Mouse (Mus musculus) kidney, embryonic 14.5 days (tissue): Measurements from ENCODE around the gene Gm1123. TPM values are rescaled to one million over a fixed set of nuclear protein-coding genes. Genes with fewer than 3 reads are reported as not detected.

Experiments
- ATAC-seq: fragments of 200-750 bp; cut with Nextera tagmentation; 2 replicates; pipeline ENCODE4 v1.8.0; 2017; ENCODE audit warnings: moderate number of reproducible peaks, mild to moderate bottlenecking, moderate TSS enrichment, moderate library complexity; ENCODE audit not compliant: low FRiP score, low TSS enrichment
- H3K27ac ChIP-seq: fragments of 300-500 bp; sonication (generic); 2 replicates; pipeline ENCODE4 v1.5.1; 2014; ENCODE audit warnings: low read depth, mild to moderate bottlenecking, low read length, moderate library complexity, mixed read lengths
- H3K27me3 ChIP-seq: fragments of 300-500 bp; sonication (generic); 2 replicates; pipeline ENCODE4 v1.6.1; 2014; ENCODE audit warnings: mild to moderate bottlenecking, low read length; ENCODE audit not compliant: control insufficient read depth, insufficient read depth
- H3K36me3 ChIP-seq: fragments of 300-500 bp; sonication (generic); 2 replicates; pipeline ENCODE4 v1.6.1; 2014; ENCODE audit warnings: low read length, mixed read lengths; ENCODE audit not compliant: control insufficient read depth, insufficient read depth
- H3K4me1 ChIP-seq: fragments of 300-500 bp; sonication (generic); 2 replicates; pipeline ENCODE4 v1.6.1; 2014; ENCODE audit warnings: low read length, mixed read lengths; ENCODE audit not compliant: control insufficient read depth, insufficient read depth
- H3K4me2 ChIP-seq: fragments of 300-500 bp; sonication (generic); replicated peaks from 2 replicates; pipeline ENCODE4 v1.6.1; 2014; ENCODE audit warnings: low read depth, mild to moderate bottlenecking, low read length
- H3K4me3 ChIP-seq: fragments of 300-500 bp; sonication (generic); 2 replicates; pipeline ENCODE4 v1.5.1; 2014; ENCODE audit warnings: mild to moderate bottlenecking, low read length
- H3K9ac ChIP-seq: fragments of 300-500 bp; sonication (generic); 2 replicates; pipeline ENCODE4 v1.6.1; 2014; ENCODE audit warnings: low read depth, mild to moderate bottlenecking, low read length, moderate library complexity
- H3K9me3 ChIP-seq: fragments of 300-500 bp; sonication (generic); 2 replicates; pipeline ENCODE4 v1.6.1; 2016; ENCODE audit warnings: low read length; ENCODE audit not compliant: control insufficient read depth
- WGBS: fragments of 180-500 bp; shearing (Covaris S2); extraction: QIAGEN DNeasy Blood & Tissue Kit; methylation state at CpG from one replicate; pipeline ENCODE4 v1.1.7; 2014; 5-methylcytosine and 5-hydroxymethylcytosine counted together
- polyA plus RNA-seq: library from polyadenylated mRNA; unstranded; fragments of >200 nt; fragmentation: Nextera tagmentation; extraction: Ambion mirVana; gene quantifications from 2 replicates; pipeline ENCODE4 v1.2.1, GENCODE M21; 2014

Gm1123 gene
- polyA plus RNA-seq, 1 experiment from 2014 or later: not detected

DNA sequence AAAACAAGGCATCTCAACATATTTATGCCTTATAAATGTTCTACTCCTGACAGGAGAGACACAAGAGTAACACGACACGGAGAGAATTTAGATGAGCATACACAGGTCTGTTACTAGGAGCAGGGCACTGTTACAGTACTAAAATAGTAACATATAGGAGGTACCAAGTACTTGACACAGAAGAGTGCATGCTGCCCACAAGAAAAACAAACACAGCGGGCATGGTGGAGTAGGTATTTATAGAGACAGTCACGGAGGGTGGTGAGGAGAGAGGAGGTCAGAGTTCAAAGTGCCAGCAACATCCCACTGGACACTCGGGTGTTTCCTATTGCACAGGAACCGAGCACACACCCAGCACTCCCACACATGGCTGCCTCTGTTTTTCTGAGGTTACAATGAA, 14.2 kb upstream of the Gm1123 start:
- H3K9me3 ChIP-seq: no peaks in the 10 kb centered on the region
- WGBS: 27% methylated on average over 6 of the region's 6 CpGs
- no peak overlapping the region for H3K4me2 ChIP-seq
- no peak overlapping the region for H3K9ac ChIP-seq
- no peaks in the 10 kb centered on the region for H3K27me3 ChIP-seq
- no peak overlapping the region for H3K4me3 ChIP-seq
- 0 out of 2 replicates have a peak, but pooled peaks have one; percentile 60 for ATAC-seq
- H3K4me1 ChIP-seq: no peaks in the 10 kb centered on the region
- no peaks in the 10 kb centered on the region for H3K36me3 ChIP-seq
- no peak overlapping the region for H3K27ac ChIP-seq

DNA sequence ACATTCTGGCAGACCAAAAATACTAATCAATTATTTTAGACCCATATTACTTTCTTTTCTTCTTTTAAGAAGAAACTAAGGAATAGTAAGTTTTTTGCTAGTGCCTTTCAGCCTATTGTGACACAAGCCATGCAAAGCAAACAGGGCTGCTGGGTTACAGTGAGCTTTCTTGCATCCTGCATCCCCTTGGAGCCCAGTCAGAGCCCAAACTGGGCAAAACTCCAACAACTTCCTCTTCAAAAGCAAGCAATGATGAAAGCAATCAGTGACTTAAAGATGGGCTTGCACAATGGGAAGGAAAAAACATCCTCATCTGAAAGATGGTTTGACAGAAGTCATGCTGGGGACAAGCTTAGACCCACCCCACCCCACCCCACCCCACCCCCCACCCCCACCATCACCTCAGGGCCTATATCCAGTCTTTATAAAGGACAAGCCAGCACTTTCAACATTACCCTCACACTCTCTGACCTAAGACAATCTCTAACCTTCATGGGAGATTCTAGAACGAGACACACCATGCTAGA, 13.3 kb upstream of the Gm1123 start:
- Histone ChIP-seq H3K27ac (no peak overlapping the region), H3K4me2 (no peak overlapping the region), H3K9me3 (no peaks in the 10 kb centered on the region), H3K36me3 (no peaks in the 10 kb centered on the region), H3K4me1 (no peaks in the 10 kb centered on the region), H3K27me3 (no peaks in the 10 kb centered on the region), H3K4me3 (no peak overlapping the region), H3K9ac (no peak overlapping the region)
- whole genome bisulfite sequencing: 75% methylated on average over 1 of the region's 1 CpGs
- ATAC-seq: no peak

DNA sequence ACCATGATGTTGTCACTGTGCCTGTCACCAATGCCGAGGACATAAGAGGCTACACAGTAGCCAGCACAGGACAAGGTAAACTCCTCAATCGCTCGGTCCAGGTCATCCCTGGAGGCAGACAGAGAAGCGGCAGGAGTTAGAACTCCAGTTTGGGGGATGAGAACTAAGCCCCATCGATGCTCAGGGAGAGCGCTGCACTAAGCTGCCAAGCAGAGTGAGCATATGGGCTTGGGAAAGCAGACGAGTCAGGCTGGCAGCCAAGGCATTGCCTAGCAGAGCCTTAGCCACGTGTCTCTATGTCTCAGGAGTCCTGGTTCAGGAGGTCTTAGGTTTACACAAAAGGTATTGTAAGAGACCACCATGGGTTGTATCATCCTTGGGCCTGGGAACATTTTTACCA, 9.2 kb upstream of the Gm1123 start:
- WGBS: 92% methylated on average over 8 of the region's 8 CpGs
- no peak for ATAC-seq
- no peak overlapping the region for H3K4me3 ChIP-seq
- H3K4me1 ChIP-seq: no peaks in the 10 kb centered on the region
- no peaks in the 10 kb centered on the region for H3K36me3 ChIP-seq
- H3K9me3 ChIP-seq: no peaks in the 10 kb centered on the region
- H3K4me2 ChIP-seq: no peak overlapping the region
- H3K27ac ChIP-seq: no peak overlapping the region
- H3K9ac ChIP-seq: no peak overlapping the region
- H3K27me3 ChIP-seq: no peaks in the 10 kb centered on the region

DNA sequence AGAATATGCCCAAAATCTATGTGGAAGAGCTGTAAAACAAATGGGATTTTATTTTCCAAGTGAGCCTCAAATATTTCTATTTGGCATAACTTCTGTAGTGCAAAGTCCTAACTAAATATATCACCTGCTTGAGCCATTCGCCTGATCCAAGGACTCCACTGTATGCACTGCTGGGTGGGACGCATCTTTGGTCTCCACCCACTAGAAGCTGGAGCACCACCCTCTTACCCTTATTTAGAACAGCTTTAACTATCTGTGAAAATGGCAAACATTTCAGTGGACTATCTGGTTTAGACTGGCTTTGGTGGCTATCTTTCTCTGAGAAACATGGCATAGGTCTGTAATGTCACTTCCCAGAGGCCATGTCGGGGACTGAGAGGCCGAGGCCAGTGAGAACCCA, 7.1 kb upstream of the Gm1123 start:
- Histone ChIP-seq H3K9ac (no peak overlapping the region), H3K9me3 (no peaks in the 10 kb centered on the region), H3K27me3 (no peaks in the 10 kb centered on the region), H3K27ac (no peak overlapping the region), H3K4me1 (no peaks in the 10 kb centered on the region), H3K4me2 (no peak overlapping the region), H3K36me3 (no peaks in the 10 kb centered on the region), H3K4me3 (no peak overlapping the region)
- no peak for ATAC-seq
- WGBS: 91% methylated on average over 4 of the region's 4 CpGs

DNA sequence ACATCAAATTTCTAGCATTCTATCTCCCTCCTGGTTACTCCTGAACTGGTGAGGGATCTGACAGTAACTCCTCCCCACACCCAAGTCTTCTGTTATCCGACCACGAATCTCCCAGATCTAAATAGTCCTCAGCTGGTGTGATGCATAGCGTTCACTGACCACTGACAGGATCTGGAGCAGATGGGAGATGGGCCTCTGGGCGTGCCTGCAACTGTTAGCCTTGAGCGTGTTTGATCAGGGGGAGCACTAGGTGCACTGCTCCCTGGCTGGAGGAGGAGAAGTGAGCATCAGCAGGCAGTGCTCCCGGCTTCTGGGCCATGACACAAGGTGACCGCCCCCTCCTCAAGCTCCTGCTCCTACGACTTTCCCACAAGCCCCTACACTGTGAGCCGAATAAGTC, 6.5 kb upstream of the Gm1123 start:
- no peaks in the 10 kb centered on the region for H3K27me3 ChIP-seq
- H3K4me1 ChIP-seq: no peaks in the 10 kb centered on the region
- no peaks in the 10 kb centered on the region for H3K9me3 ChIP-seq
- H3K27ac ChIP-seq: no peak overlapping the region
- ATAC-seq: no peak
- H3K4me2 ChIP-seq: no peak overlapping the region
- no peak overlapping the region for H3K9ac ChIP-seq
- no peak overlapping the region for H3K4me3 ChIP-seq
- 72% methylated on average over 9 of the region's 9 CpGs for WGBS
- H3K36me3 ChIP-seq: no peaks in the 10 kb centered on the region

GRCm38 (mm10) chr9:99034111-99034510, 1.4 kb downstream of the Gm1123 start:
- H3K4me2 ChIP-seq: no peak overlapping the region
- no peak overlapping the region for H3K9ac ChIP-seq
- H3K4me1 ChIP-seq: no peaks in the 10 kb centered on the region
- H3K4me3 ChIP-seq: no peak overlapping the region
- H3K27ac ChIP-seq: no peak overlapping the region
- no peaks in the 10 kb centered on the region for H3K27me3 ChIP-seq
- no peaks in the 10 kb centered on the region for H3K9me3 ChIP-seq
- no peak for ATAC-seq
- H3K36me3 ChIP-seq: no peaks in the 10 kb centered on the region
- WGBS: 84% methylated on average over 8 of the region's 8 CpGs

DNA sequence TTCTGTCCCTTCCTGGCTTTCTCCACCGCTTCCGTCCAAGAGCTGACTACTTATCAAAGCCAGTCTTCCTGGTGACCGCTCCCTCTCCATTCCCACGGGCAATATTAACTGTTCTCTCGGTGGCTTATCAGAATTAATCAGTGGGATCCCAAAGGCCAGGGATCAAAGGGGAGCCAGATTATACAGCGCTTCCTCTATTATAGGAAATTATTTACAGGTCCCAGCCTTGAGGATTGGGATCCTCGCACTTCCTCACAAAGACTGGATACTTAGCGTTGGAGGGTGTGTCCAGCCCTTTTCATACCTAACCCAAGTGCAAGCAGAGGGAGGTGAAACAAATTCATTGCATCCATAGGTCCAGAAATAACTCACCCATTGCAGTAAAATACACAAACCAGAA, 3.5 kb downstream of the Gm1123 start:
- no peak overlapping the region for H3K4me2 ChIP-seq
- no peak overlapping the region for H3K27ac ChIP-seq
- no peaks in the 10 kb centered on the region for H3K9me3 ChIP-seq
- no peak for ATAC-seq
- H3K9ac ChIP-seq: no peak overlapping the region
- WGBS: 69% methylated on average over 8 of the region's 8 CpGs
- no peaks in the 10 kb centered on the region for H3K36me3 ChIP-seq
- H3K4me1 ChIP-seq: no peaks in the 10 kb centered on the region
- H3K27me3 ChIP-seq: no peaks in the 10 kb centered on the region
- H3K4me3 ChIP-seq: no peak overlapping the region

DNA sequence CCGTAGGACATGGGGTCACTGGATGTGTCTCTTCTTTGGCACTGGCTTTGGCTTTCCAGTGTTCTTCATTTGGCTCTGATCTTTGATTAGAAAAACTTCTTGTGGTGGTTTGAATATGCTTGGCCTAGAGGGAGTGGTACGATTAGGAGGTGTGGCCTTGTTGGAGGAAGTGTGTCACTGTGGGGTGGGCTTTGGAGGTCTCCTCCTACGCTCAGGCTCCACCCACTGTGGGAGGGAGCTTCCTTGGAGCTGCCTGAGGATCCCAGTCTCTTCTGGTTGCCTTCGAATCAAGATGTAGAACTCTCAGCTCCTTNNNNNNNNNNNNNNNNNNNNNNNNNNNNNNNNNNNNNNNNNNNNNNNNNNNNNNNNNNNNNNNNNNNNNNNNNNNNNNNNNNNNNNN, 13.8 kb downstream of the Gm1123 start:
- Histone ChIP-seq H3K36me3 (no peaks in the 10 kb centered on the region), H3K4me3 (no peak overlapping the region), H3K27me3 (no peaks in the 10 kb centered on the region), H3K4me2 (no peak overlapping the region), H3K27ac (no peak overlapping the region), H3K9ac (no peak overlapping the region), H3K9me3 (no peaks in the 10 kb centered on the region), H3K4me1 (no peaks in the 10 kb centered on the region)
- WGBS: 87% methylated on average over 4 of the region's 4 CpGs
- no peak for ATAC-seq

DNA sequence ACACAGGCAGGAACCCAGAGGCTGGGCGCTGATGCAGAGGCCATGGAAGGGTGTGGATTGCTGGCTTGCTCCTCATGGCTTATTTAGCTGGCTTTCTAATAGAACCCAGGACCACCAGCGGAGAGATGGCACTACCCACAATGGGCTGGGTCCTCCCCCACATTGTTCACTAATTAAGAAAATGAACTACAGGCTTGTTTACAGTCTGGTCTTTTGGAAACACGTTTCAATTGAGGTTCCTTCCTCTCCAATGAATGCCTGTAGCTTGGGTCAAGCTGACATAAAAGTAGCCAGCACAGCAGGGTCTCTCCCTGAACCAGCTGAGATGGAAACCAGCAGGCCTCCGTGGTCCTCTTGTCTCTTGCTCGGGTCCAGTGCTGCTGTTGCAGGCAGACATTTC, 14.3 kb downstream of the Gm1123 start:
- Histone ChIP-seq H3K27ac (no peak overlapping the region), H3K4me3 (no peak overlapping the region), H3K36me3 (no peaks in the 10 kb centered on the region), H3K9me3 (no peaks in the 10 kb centered on the region), H3K27me3 (no peaks in the 10 kb centered on the region), H3K4me2 (no peak overlapping the region), H3K4me1 (no peaks in the 10 kb centered on the region), H3K9ac (no peak overlapping the region)
- 49% methylated on average over 5 of the region's 5 CpGs for WGBS
- no peak for ATAC-seq
